Mouse (Mus musculus) testis, adult 2 months (tissue): ENCODE results near the gene Snapc4.

Source experiments
- CTCF ChIP-seq: fragments of 200-500 bp; IDR thresholded peaks from 2 replicates; pipeline ENCODE4 v1.5.1; 2012; ENCODE audit warnings: low read depth, mild to moderate bottlenecking, inconsistent platforms, low read length, moderate library complexity; ENCODE audit not compliant: control insufficient read depth, insufficient read depth, insufficient replicate concordance
- POLR2A ChIP-seq: fragments of 200-500 bp; IDR thresholded peaks from 2 replicates; pipeline ENCODE4 v1.6.1; 2012; ENCODE audit warnings: low read depth, mild to moderate bottlenecking, inconsistent platforms, low read length, moderate library complexity; ENCODE audit not compliant: control insufficient read depth

DNA sequence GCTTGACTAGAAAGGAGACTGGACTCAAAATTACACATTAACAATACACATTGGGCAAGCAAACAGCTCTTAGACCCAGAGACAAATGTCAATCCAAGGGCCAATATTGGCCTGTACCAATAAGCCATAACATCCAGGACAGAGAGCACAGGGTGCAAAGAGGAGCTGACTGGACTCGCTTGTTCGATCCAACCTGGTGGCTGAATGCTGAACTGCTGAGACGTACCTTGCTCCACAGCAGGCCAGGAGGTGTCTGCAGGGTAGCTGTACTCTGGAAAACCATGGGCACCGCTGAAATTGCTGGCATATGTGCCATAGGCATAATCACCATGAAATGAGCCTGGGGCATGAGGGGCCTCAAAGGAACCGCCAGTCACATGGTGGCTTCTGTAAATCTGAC lies 49.4 kb upstream of the Snapc4 start:
- TF ChIP-seq CTCF (no peak), POLR2A (no peak)
